Mouse (Mus musculus): ENCODE measurements around the gene Hbb-bt.

DNA sequence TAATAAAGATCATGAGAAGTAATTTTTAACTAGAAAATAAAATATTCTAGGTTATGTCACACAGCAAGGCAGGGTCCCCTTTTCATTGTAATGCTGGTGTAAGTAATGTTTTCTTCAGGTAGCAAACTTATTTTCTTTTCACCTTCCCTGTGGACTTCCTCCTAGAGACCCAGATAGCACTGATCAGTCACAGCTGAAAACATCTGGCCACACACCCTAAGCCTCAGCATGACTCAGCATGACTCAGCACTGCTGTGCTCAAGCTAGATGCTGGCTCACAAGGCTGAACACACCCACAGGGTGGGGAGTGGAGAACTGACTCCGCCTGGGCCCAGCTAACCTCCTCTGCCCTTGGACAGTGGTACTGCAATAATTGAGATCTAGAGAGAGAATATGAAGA is 47.1 kb upstream of the Hbb-bt start:
- no peak for TF ChIP-seq POLR2A (IDR thresholded peaks at IDR 0.05; ENCODE audit: borderline replicate concordance, extremely low read depth, insufficient read depth, insufficient read length, poor library complexity, severe bottlenecking)
- no peak for TF ChIP-seq CTCF (IDR thresholded peaks at IDR 0.05; ENCODE audit: borderline replicate concordance, extremely low read depth, insufficient read depth, insufficient read length)

Data from brain, embryonic 14.5 days (tissue).